Mouse (Mus musculus) testis, adult 2 months (tissue): ENCODE measurements around the gene Lnpep.

ENCODE experiments used
- CTCF ChIP-seq: fragments of 200-500 bp; IDR thresholded peaks from 2 replicates; pipeline ENCODE4 v1.5.1; 2012; ENCODE audit warnings: low read depth, mild to moderate bottlenecking, inconsistent platforms, low read length, moderate library complexity; ENCODE audit not compliant: control insufficient read depth, insufficient read depth, insufficient replicate concordance
- POLR2A ChIP-seq: fragments of 200-500 bp; IDR thresholded peaks from 2 replicates; pipeline ENCODE4 v1.6.1; 2012; ENCODE audit warnings: low read depth, mild to moderate bottlenecking, inconsistent platforms, low read length, moderate library complexity; ENCODE audit not compliant: control insufficient read depth

DNA sequence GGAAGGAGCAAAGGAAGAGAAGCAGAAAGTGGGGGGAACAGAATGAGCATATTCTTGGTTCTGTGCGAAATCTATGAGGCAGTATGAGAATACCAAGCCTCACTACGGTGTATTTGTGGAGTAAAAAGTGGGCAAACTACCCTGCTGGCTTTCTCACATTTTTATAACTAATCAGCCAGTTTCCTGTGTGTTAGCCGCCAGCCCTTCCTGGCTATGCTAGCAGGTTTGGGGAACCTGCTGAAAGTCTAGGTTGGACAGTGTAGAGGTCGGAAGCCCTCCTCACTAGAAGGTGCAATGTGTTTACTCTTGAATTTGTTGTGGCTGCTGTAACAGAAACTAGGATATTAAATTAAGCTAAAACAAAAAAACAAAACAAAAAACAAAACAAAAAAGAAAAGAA lies 27.7 kb upstream of the Lnpep start:
- TF ChIP-seq CTCF, result no peak
- no peak for TF ChIP-seq POLR2A
